Mouse (Mus musculus): ENCODE data around the gene Masp1. TPM values are rescaled to one million over a fixed set of nuclear protein-coding genes. Genes with fewer than 3 reads are reported as not detected.

Masp1 gene
- total and polyA plus RNA-seq, 2 experiments: 61.3 to 71.1 TPM

DNA sequence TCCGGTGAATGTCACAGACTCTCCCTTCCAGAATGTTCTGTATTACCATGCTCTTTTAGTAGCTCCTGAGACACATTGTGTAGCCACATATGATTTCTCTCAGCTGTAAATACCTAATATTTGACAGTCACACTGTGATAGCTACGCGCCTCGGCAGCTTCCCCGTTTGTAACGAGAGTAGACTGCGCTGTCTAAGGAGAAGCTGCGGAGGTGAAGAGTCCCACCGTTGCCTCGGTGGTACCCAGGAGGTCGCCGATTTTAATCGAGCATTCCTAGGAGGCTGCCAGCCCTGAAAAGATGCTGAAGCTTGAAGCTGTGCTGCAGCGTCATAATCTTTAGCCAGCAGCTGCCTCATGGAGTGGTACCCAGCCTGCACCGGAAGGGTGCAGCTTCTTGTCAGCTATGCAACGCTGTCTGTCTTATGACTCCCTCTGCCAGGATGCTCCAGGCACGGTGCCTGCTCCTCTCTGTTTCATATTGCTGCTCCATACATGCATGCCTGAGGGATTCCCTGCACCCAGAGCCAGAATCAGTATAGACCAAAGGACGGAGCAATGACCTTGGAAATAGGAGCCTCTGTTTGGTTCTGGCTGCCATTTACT is 30.5 kb upstream of the Masp1 start:
- H3K4me3 ChIP-seq (ENCODE audit: insufficient read depth, low read depth, low read length): no peak overlapping the region
- TF ChIP-seq POLR2A (IDR thresholded peaks at IDR 0.05; ENCODE audit: extremely low read depth, insufficient read depth, low read length) (no peak), CTCF (IDR thresholded peaks at IDR 0.05; ENCODE audit: low read depth, low read length) (no peak)
- H3K9ac ChIP-seq (ENCODE audit: low read depth, low read length): no peak overlapping the region
- no peak for DNase-seq (ENCODE audit: extremely low read depth, low read depth, low spot score)
- H3K36me3 ChIP-seq (ENCODE audit: control insufficient read depth, insufficient read depth, low read length): peaks cover 4% of the 10 kb centered on the region; the same call in 1 of the 2 replicates
- H3K27me3 ChIP-seq (ENCODE audit: control insufficient read depth, insufficient read depth, low read length): no peaks in the 10 kb centered on the region
- H3K4me1 ChIP-seq (ENCODE audit: control insufficient read depth, insufficient read depth, low read length): no peaks in the 10 kb centered on the region
- H3K79me2 ChIP-seq (ENCODE audit: control insufficient read depth, insufficient read depth, low read length): no peaks in the 10 kb centered on the region; the same call in 1 of the 2 replicates
- H3K27ac ChIP-seq (replicated peaks; ENCODE audit: insufficient read depth, low read depth, low read length): no peak overlapping the region
- 92% methylated on average over 18 of the region's 18 CpGs for whole genome bisulfite sequencing

DNA sequence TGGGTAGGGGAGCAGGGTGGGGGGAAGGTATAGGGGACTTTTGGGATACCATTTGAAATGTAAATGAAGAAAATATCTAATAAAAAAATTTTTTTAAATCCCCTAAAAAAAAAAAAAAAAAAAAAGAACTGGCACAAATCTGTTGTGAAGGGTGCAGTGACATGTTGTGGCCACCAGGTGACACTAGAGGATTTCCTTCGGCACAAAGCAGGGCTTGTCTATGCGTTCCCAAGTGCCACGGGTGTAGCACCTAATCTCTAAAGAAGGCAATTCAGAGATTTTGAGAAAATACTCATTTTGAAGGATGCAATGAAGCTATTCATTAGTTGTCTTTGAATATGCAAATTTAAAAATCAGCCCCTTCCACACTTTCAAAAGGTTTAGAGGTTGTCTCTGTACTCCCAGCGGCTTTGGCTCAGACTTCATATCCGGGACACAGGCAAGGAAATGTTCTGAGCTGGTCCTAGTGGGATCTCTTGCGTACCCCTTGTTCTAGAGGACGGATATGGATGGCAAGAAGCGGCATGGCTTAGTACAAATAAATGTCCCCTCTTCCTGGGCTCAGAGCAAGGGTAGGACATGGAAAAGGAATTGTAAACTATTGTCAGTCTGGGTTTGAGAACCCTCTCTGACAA is 29.8 kb upstream of the Masp1 start:
- H3K4me3 ChIP-seq (ENCODE audit: insufficient read depth, low read depth, low read length): no peak overlapping the region
- no peaks in the 10 kb centered on the region for H3K27me3 ChIP-seq (ENCODE audit: control insufficient read depth, insufficient read depth, low read length)
- peak; percentile 47 for DNase-seq (ENCODE audit: extremely low read depth, low read depth, low spot score)
- H3K27ac ChIP-seq (replicated peaks; ENCODE audit: insufficient read depth, low read depth, low read length): no peak overlapping the region
- WGBS: 54% methylated on average over 8 of the region's 8 CpGs
- TF ChIP-seq CTCF (IDR thresholded peaks at IDR 0.05; ENCODE audit: low read depth, low read length): peak; percentile 84
- no peak for TF ChIP-seq POLR2A (IDR thresholded peaks at IDR 0.05; ENCODE audit: extremely low read depth, insufficient read depth, low read length)
- peaks cover 4% of the 10 kb centered on the region; the same call in 1 of the 2 replicates for H3K36me3 ChIP-seq (ENCODE audit: control insufficient read depth, insufficient read depth, low read length)
- no peak overlapping the region for H3K9ac ChIP-seq (ENCODE audit: low read depth, low read length)
- H3K79me2 ChIP-seq (ENCODE audit: control insufficient read depth, insufficient read depth, low read length): no peaks in the 10 kb centered on the region; the same call in 1 of the 2 replicates
- H3K4me1 ChIP-seq (ENCODE audit: control insufficient read depth, insufficient read depth, low read length): no peaks in the 10 kb centered on the region

DNA sequence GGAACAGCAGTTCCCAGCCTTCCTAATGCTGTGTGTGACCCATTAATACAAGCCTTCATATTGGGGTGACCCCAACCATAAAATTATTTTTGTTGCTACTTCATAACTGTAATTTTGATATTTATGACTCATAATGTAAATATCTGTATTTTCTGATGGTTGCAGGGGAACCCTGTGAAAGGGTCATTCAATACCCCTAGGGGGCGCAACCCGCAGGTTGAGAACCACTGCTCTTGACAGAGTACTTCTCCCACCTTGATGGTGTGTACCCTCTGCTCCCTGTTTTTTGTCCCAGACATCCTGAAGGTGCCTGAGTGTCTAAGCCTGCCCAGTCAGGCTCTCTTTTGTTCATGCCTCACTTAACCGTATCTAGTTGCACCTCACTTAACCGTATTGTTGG is 27.2 kb upstream of the Masp1 start:
- no peaks in the 10 kb centered on the region; the same call in 1 of the 2 replicates for H3K79me2 ChIP-seq (ENCODE audit: control insufficient read depth, insufficient read depth, low read length)
- no peak overlapping the region for H3K27ac ChIP-seq (replicated peaks; ENCODE audit: insufficient read depth, low read depth, low read length)
- H3K27me3 ChIP-seq (ENCODE audit: control insufficient read depth, insufficient read depth, low read length): no peaks in the 10 kb centered on the region
- TF ChIP-seq POLR2A (IDR thresholded peaks at IDR 0.05; ENCODE audit: extremely low read depth, insufficient read depth, low read length): no peak
- TF ChIP-seq CTCF (IDR thresholded peaks at IDR 0.05; ENCODE audit: low read depth, low read length): peak; percentile 32; the same call in 1 of the 2 replicates
- peaks cover 17% of the 10 kb centered on the region for H3K36me3 ChIP-seq (ENCODE audit: control insufficient read depth, insufficient read depth, low read length)
- DNase-seq (ENCODE audit: extremely low read depth, low read depth, low spot score): no peak
- H3K4me1 ChIP-seq (ENCODE audit: control insufficient read depth, insufficient read depth, low read length): no peaks in the 10 kb centered on the region
- H3K4me3 ChIP-seq (ENCODE audit: insufficient read depth, low read depth, low read length): no peak overlapping the region
- whole genome bisulfite sequencing: 96% methylated on average over 4 of the region's 4 CpGs
- no peak overlapping the region for H3K9ac ChIP-seq (ENCODE audit: low read depth, low read length)

DNA sequence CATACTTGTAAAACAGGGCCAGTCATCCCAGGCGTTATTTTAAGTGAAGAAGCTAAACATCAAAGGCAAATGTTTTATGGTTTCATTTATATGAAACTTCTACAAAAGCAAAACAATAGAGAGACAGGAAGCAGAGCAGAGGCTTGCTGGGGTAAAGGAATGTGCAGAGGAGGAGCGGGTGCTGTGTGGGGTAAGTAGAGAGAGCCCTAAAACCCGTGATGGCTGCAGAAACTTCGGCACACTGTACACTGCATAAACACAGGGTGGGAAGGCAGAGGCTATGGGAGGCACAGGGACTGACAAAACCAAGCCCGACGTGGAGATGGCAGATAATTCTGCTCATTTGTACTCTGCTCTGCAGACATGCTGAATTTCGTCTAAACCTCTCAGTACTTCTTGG is 23.7 kb upstream of the Masp1 start:
- Histone ChIP-seq H3K79me2 (ENCODE audit: control insufficient read depth, insufficient read depth, low read length) (peaks cover 5% of the 10 kb centered on the region; the same call in 1 of the 2 replicates), H3K27ac (replicated peaks; ENCODE audit: insufficient read depth, low read depth, low read length) (no peak overlapping the region), H3K36me3 (ENCODE audit: control insufficient read depth, insufficient read depth, low read length) (peaks cover 29% of the 10 kb centered on the region), H3K4me1 (ENCODE audit: control insufficient read depth, insufficient read depth, low read length) (no peaks in the 10 kb centered on the region), H3K27me3 (ENCODE audit: control insufficient read depth, insufficient read depth, low read length) (no peaks in the 10 kb centered on the region), H3K9ac (ENCODE audit: low read depth, low read length) (no peak overlapping the region), H3K4me3 (ENCODE audit: insufficient read depth, low read depth, low read length) (no peak overlapping the region)
- TF ChIP-seq CTCF (IDR thresholded peaks at IDR 0.05; ENCODE audit: low read depth, low read length) (no peak), POLR2A (IDR thresholded peaks at IDR 0.05; ENCODE audit: extremely low read depth, insufficient read depth, low read length) (no peak)
- 83% methylated on average over 7 of the region's 7 CpGs for WGBS
- no peak for DNase-seq (ENCODE audit: extremely low read depth, low read depth, low spot score)

DNA sequence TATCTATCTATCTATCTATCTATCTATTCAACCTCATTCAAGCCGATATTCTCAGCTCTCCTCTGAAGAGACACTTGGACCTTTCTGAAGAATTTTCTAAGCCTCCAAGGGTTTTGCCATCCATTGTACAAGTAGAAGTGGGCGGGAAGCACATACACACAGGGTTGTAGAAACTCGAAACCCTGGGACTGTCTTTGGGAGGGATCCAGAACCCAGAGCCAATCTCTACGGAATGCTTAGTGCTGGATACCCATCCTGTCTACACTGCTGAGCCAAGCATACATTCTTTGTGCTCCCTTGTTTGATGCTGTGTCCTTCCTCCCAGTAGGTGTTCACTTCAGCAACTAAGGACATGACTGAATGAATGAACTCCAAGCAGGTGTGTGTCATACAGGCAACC is 22.3 kb upstream of the Masp1 start:
- Histone ChIP-seq H3K9ac (ENCODE audit: low read depth, low read length) (no peak overlapping the region), H3K36me3 (ENCODE audit: control insufficient read depth, insufficient read depth, low read length) (peaks cover 29% of the 10 kb centered on the region), H3K27ac (replicated peaks; ENCODE audit: insufficient read depth, low read depth, low read length) (no peak overlapping the region), H3K79me2 (ENCODE audit: control insufficient read depth, insufficient read depth, low read length) (peaks cover 5% of the 10 kb centered on the region; the same call in 1 of the 2 replicates), H3K4me1 (ENCODE audit: control insufficient read depth, insufficient read depth, low read length) (no peaks in the 10 kb centered on the region), H3K4me3 (ENCODE audit: insufficient read depth, low read depth, low read length) (no peak overlapping the region), H3K27me3 (ENCODE audit: control insufficient read depth, insufficient read depth, low read length) (no peaks in the 10 kb centered on the region)
- TF ChIP-seq CTCF (IDR thresholded peaks at IDR 0.05; ENCODE audit: low read depth, low read length) (no peak), POLR2A (IDR thresholded peaks at IDR 0.05; ENCODE audit: extremely low read depth, insufficient read depth, low read length) (no peak)
- no peak for DNase-seq (ENCODE audit: extremely low read depth, low read depth, low spot score)
- 63% methylated on average over 4 of the region's 4 CpGs for WGBS

DNA sequence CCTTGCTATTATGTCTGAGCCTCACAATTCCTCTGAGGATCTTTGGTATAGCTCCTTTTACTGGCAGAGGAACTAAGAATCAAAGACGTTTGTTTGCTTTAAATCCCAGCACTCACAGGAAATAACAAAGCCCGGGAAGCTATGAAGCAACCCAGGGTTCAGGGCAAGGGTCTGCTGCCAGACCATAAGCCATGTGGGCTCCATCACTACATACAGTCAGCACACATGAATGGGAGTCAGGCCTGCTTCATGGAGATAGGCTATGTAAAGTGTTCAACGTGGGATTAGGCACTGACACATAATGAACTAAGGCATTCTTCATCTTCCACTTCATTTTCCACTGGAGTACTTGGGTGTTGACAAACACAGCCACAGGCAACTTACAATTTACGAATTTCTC is 20.4 kb upstream of the Masp1 start:
- H3K27ac ChIP-seq (replicated peaks; ENCODE audit: insufficient read depth, low read depth, low read length): no peak overlapping the region
- WGBS: 51% methylated on average over 4 of the region's 4 CpGs
- H3K4me3 ChIP-seq (ENCODE audit: insufficient read depth, low read depth, low read length): no peak overlapping the region
- no peaks in the 10 kb centered on the region for H3K27me3 ChIP-seq (ENCODE audit: control insufficient read depth, insufficient read depth, low read length)
- DNase-seq (ENCODE audit: extremely low read depth, low read depth, low spot score): no peak
- no peaks in the 10 kb centered on the region for H3K4me1 ChIP-seq (ENCODE audit: control insufficient read depth, insufficient read depth, low read length)
- peaks cover 5% of the 10 kb centered on the region; the same call in 1 of the 2 replicates for H3K79me2 ChIP-seq (ENCODE audit: control insufficient read depth, insufficient read depth, low read length)
- H3K9ac ChIP-seq (ENCODE audit: low read depth, low read length): no peak overlapping the region
- TF ChIP-seq POLR2A (IDR thresholded peaks at IDR 0.05; ENCODE audit: extremely low read depth, insufficient read depth, low read length): no peak
- H3K36me3 ChIP-seq (ENCODE audit: control insufficient read depth, insufficient read depth, low read length): peaks cover 29% of the 10 kb centered on the region

Data from liver, adult 2 months (tissue).